In the genomic region with DNA sequence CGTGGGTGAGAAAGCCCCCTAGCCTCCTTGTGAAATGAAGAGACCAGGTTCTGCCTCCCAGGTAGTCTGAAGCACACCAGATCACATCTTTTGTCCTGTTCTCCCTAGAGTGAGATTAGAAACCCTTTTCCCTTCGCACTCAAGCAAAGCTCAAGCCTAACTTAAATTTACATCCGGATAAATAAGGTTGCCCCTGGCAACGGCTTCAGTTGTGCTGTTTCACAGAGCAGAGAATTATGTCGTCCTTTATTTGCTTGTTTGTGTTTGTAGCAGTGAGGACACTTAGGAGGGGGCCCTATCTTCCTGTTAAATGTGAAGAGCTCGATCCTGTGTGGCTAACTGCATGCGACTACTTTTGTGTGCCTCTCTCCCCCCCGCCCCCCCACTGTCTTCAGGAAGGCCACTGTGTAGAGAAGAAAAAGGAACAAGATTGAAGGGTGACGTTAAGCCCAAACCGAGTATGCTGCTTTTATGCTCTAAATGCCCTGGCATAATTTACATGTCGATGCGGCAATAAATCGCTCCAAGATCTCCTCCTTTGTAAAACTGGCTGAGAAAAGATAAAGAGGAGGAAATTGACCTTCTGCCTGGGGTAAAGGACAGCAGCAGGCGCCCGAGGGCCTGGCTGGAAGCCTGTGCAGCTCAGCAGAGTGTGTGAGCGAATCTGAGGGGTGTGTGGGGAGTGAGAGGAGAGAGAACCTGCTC, we compare ENCODE assay signal across 10 mouse cellular contexts.
DNase-seq lines count a peak whose midpoint lies in the region; ATAC-seq lines count a peak whose summit lies in the region.
"Had no signal": no experiment of that assay in that cellular context is flagged by ENCODE, and none has a peak within 500 bp of the region (broad histone marks: within the 10 kb centered on the region; RNA-seq: fewer than 3 reads in every experiment).

No protein-coding gene starts in this region.

- peak overlapping the region; percentile 80 for H3K27ac ChIP-seq in hindbrain, embryonic 13.5 days
- H3K27ac ChIP-seq: embryonic facial prominence, embryonic 13.5 days had no signal

- DNase-seq in layer of hippocampus, postnatal 10 days (ENCODE audit: low spot score in 2 of 2), result peak; percentile 15 to 25
- no peak for DNase-seq in layer of hippocampus, adult 8-10 months (ENCODE audit: low spot score in 2 of 2)
- DNase-seq in cerebellum, postnatal 10 days, result peak; percentile 86 to 92
- DNase-seq in mesoderm, embryonic 11.5 days (ENCODE audit: low read depth, low spot score), result peak; percentile 70
- no peak for DNase-seq in thymus, adult 18-20 months

- ATAC-seq in hindbrain, embryonic 13.5 days (ENCODE audit: low FRiP score), result peak; percentile 47; the same call in 1 of the 2 replicates
- ATAC-seq in megakaryocyte-erythroid progenitor cell, adult 5-6 weeks (replicated peaks; ENCODE audit: low FRiP score, low TSS enrichment, poor library complexity, severe bottlenecking), result no peak
- no peak for ATAC-seq in activated CD4-positive, CD25-positive, alpha-beta regulatory T cell, adult 4 months

- H3K4me3 ChIP-seq in hindbrain, embryonic 13.5 days, result no peak overlapping the region
- H3K4me3 ChIP-seq: embryonic facial prominence, embryonic 13.5 days had no signal

- 6% methylated on average over 16 of the region's 16 CpGs for WGBS in hindbrain, embryonic 13.5 days

- peak overlapping the region; percentile 25; the same call in 1 of the 2 replicates for H3K4me2 ChIP-seq in hindbrain, embryonic 13.5 days
- H3K4me2 ChIP-seq: embryonic facial prominence, embryonic 13.5 days had no signal

- H3K27me3 ChIP-seq in hindbrain, embryonic 13.5 days, result peaks cover 8% of the 10 kb centered on the region; the same call in 1 of the 2 replicates
- H3K27me3 ChIP-seq: CH12.LX had no signal

- peak overlapping the region; percentile 3 for H3K9ac ChIP-seq in hindbrain, embryonic 13.5 days
- H3K9ac ChIP-seq: embryonic facial prominence, embryonic 13.5 days had no signal

- peaks cover 38% of the 10 kb centered on the region for H3K4me1 ChIP-seq in hindbrain, embryonic 13.5 days (replicated peaks)

- H3K36me3 ChIP-seq in hindbrain, embryonic 13.5 days, result no peaks in the 10 kb centered on the region
- H3K36me3 ChIP-seq: embryonic facial prominence, embryonic 13.5 days had no signal

- no peaks in the 10 kb centered on the region for H3K9me3 ChIP-seq in hindbrain, embryonic 13.5 days
- H3K9me3 ChIP-seq: embryonic facial prominence, embryonic 13.5 days had no signal

Comparison
In these comparisons a context has a peak if more than half of its experiments do, and no peak if none do; other contexts are left out.
1. DNase-seq: peak in layer of hippocampus, postnatal 10 days (2 of 2), cerebellum, postnatal 10 days (2 of 2) and mesoderm, embryonic 11.5 days (single experiment); none in layer of hippocampus, adult 8-10 months (0 of 2) and thymus, adult 18-20 months (0 of 2).